Mouse (Mus musculus) G1E (cell line): ENCODE measurements at regions not wholly inside any gene's neighbourhood (a gene's known extent, or its start where the extent isn't known, plus 50 kb on each side); places are given as distances from the start of the nearest gene placed in this dataset.
"Not testable (repeated sequence)": the region's sequence is repeated elsewhere in the genome, so short reads cannot be mapped to it uniquely, and the experiment has no call there.

ENCODE experiments used
- ATAC-seq: 2 replicates; pipeline ENCODE4 v1.8.0; 2016; ENCODE audit warnings: mild to moderate bottlenecking; ENCODE audit not compliant: insufficient number of reproducible peaks, poor library complexity, low FRiP score, severe bottlenecking; ENCODE audit errors: extremely low read depth
- DNase-seq: peaks from one replicate; pipeline ENCODE4 v3.0.0; 2012; ENCODE audit warnings: low spot score
- H3K27me3 ChIP-seq: 2 replicates; pipeline ENCODE4 v1.6.1; 2012; ENCODE audit warnings: mild to moderate bottlenecking, low read length, inconsistent platforms; ENCODE audit not compliant: insufficient read depth
- H3K36me3 ChIP-seq: replicated peaks from 2 replicates; pipeline ENCODE3; 2012; ENCODE audit warnings: mild to moderate bottlenecking, inconsistent platforms
- H3K4me1 ChIP-seq: 2 replicates; pipeline ENCODE4 v1.6.1; 2012; ENCODE audit warnings: low read depth, low read length, inconsistent platforms, mixed read lengths; ENCODE audit not compliant: insufficient read depth
- H3K4me3 ChIP-seq: 2 replicates; pipeline ENCODE4 v1.5.1; 2012; ENCODE audit warnings: low read depth, mild to moderate bottlenecking, inconsistent platforms, low read length, moderate library complexity, mixed read lengths
- H3K9me3 ChIP-seq: replicated peaks from 2 replicates; pipeline ENCODE4 v1.6.1; 2012; ENCODE audit warnings: inconsistent platforms
- CTCF ChIP-seq: IDR thresholded peaks from 2 replicates; pipeline ENCODE4 v1.5.1; 2012; ENCODE audit warnings: low read depth, low read length, inconsistent platforms, mixed read lengths
- GATA1 ChIP-seq: IDR thresholded peaks from 2 replicates; pipeline ENCODE4 v1.6.1; 2012; ENCODE audit warnings: borderline replicate concordance, low read length, inconsistent platforms, mixed read lengths
- GATA2 ChIP-seq: IDR thresholded peaks from 2 replicates; pipeline ENCODE4 v1.6.1; 2012; ENCODE audit warnings: low read depth, low read length, inconsistent platforms, borderline replicate concordance
- POLR2AphosphoS5 ChIP-seq: IDR thresholded peaks from 2 replicates; pipeline ENCODE4 v1.6.1; 2012; ENCODE audit warnings: low read depth, low read length, inconsistent platforms; ENCODE audit not compliant: insufficient replicate concordance
- TAL1 ChIP-seq: conservative IDR thresholded peaks from 2 replicates; pipeline ENCODE4 v1.6.1; 2012; ENCODE audit warnings: low read depth, low read length, inconsistent platforms, mixed read lengths

DNA sequence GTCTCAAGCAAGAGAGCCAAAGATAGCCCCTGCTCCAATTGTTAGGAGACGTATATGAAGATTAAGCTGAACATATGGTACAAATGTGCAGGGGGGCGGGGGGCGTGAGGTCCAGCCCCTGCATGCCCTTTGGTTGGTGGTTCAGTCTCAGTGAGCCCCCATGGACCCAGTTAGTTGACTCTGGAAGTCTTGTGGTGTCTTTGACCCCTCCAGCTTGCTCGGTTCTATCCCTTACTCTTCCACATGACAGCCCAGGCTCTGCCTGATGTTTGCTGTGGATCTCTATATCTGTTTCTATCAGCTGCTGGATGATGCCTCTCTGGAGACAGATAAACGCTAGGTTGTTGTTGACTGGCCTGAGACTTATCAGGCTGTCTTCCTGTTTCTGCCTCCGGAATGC is 1849.1 kb downstream of the 9330182O14Rik start:
- no peaks in the 10 kb centered on the region for H3K36me3 ChIP-seq
- TF ChIP-seq GATA2 (no peak), CTCF (no peak), TAL1 (no peak), GATA1 (no peak), POLR2AphosphoS5 (no peak)
- H3K4me3 ChIP-seq = no peak overlapping the region
- H3K27me3 ChIP-seq = peaks cover 3% of the 10 kb centered on the region; the same call in 1 of the 2 replicates
- H3K4me1 ChIP-seq = no peaks in the 10 kb centered on the region
- DNase-seq (no peak), ATAC-seq (no peak)
- no peaks in the 10 kb centered on the region for H3K9me3 ChIP-seq

- no peaks in the 10 kb centered on the region for H3K36me3 ChIP-seq
- H3K4me3 ChIP-seq = no peak overlapping the region
- no peak for DNase-seq
- no peaks in the 10 kb centered on the region for H3K4me1 ChIP-seq
- peaks cover 3% of the 10 kb centered on the region; the same call in 1 of the 2 replicates for H3K27me3 ChIP-seq
- TF ChIP-seq GATA1 = no peak
- TF ChIP-seq POLR2AphosphoS5 = no peak
- TF ChIP-seq TAL1 = no peak
- H3K9me3 ChIP-seq = no peaks in the 10 kb centered on the region
- no peak for ATAC-seq
Measured at GRCm38 (mm10) chr15:41984267-41984666, 1850.1 kb downstream of the 9330182O14Rik start.

- Histone ChIP-seq H3K9me3 (no peaks in the 10 kb centered on the region), H3K4me3 (no peak overlapping the region), H3K4me1 (no peaks in the 10 kb centered on the region), H3K36me3 (no peaks in the 10 kb centered on the region), H3K27me3 (peaks cover 3% of the 10 kb centered on the region; the same call in 1 of the 2 replicates)
- DNase-seq (no peak), ATAC-seq (no peak)
- TF ChIP-seq GATA1 (no peak), POLR2AphosphoS5 (no peak)
Measured at GRCm38 (mm10) chr15:41986264-41986663, 1852.1 kb downstream of the 9330182O14Rik start.

DNA sequence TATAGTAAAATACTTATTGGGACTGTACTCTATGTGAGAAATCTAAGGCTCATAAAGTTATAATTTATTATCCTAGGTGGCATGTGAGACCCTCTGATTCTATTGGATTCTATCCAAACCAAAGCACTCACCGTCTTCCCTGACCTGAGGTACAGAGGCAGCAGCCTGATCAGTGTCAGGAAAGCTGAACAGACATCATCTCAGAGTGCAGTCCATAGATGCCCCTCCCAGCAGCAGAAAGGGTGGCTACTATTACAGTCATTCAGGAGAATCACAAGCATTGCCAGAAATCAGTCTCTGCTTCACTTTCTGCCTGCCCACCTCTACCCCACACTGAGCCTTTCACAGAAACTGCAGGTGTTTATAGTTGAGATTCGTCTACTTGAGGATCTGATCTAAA is 1854.9 kb downstream of the 9330182O14Rik start:
- Histone ChIP-seq H3K9me3 (no peaks in the 10 kb centered on the region), H3K27me3 (peaks cover under 1% of the 10 kb centered on the region; the same call in 1 of the 2 replicates), H3K4me1 (no peaks in the 10 kb centered on the region), H3K4me3 (no peak overlapping the region), H3K36me3 (no peaks in the 10 kb centered on the region)
- TF ChIP-seq CTCF (no peak), GATA1 (no peak), GATA2 (no peak)
- DNase-seq = no peak
- ATAC-seq = no peak

DNA sequence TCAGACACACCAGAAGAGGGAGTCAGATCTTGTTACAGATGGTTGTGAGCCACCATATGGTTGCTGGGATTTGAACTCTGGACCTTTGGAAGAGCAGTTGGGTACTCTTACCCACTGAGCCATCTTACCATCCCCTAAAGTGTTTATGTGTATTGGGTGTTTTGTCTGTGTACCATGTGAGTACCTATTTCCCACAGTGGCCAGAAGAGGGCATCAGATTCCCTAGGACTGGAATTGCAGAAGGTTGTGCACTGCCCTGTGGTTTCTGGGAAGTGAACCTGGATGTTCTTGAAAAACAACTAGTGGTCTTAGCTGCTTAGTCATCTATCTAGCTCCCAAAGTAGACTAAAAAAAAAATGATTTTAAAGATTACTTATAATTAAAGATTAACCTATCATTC is 1857.7 kb downstream of the 9330182O14Rik start:
- ATAC-seq (no peak), DNase-seq (no peak)
- H3K36me3 ChIP-seq = no peaks in the 10 kb centered on the region
- no peaks in the 10 kb centered on the region for H3K4me1 ChIP-seq
- no peak for TF ChIP-seq CTCF
- no peak for TF ChIP-seq GATA1
- TF ChIP-seq POLR2AphosphoS5 = no peak
- no peak for TF ChIP-seq TAL1
- TF ChIP-seq GATA2 = no peak
- H3K4me3 ChIP-seq = no peak overlapping the region
- no peaks in the 10 kb centered on the region for H3K27me3 ChIP-seq
- H3K9me3 ChIP-seq = no peaks in the 10 kb centered on the region

- not testable (repeated sequence) for H3K4me3 ChIP-seq, H3K36me3 ChIP-seq, ATAC-seq, H3K4me1 ChIP-seq, H3K27me3 ChIP-seq, DNase-seq, H3K9me3 ChIP-seq
Measured at GRCm38 (mm10) chr15:42032286-42032685, 1898.1 kb downstream of the 9330182O14Rik start.

- DNase-seq = no peak
- no peak for ATAC-seq
- no peak for TF ChIP-seq GATA2
- no peak for TF ChIP-seq CTCF
- H3K4me1 ChIP-seq = no peaks in the 10 kb centered on the region
- H3K4me3 ChIP-seq = no peak overlapping the region
- H3K27me3 ChIP-seq = no peaks in the 10 kb centered on the region
- no peaks in the 10 kb centered on the region for H3K36me3 ChIP-seq
- H3K9me3 ChIP-seq = no peaks in the 10 kb centered on the region
Measured at GRCm38 (mm10) chr15:42047088-42047976, 1913.2 kb downstream of the 9330182O14Rik start.
